Mouse (Mus musculus) NIH3T3 (cell line): ENCODE measurements around the gene Sarnp.
A peak's percentile ranks its signal among the peaks of the same experiment; 100 is the strongest.
"Not testable (repeated sequence)": the region's sequence is repeated elsewhere in the genome, so short reads cannot be mapped to it uniquely, and the experiment has no call there.

Experiments used
- DNase-seq: peaks from one replicate; pipeline ENCODE4 v3.0.0-alpha.2; 2012; ENCODE audit warnings: low read depth

Gene Sarnp

GRCm38 (mm10) chr10:128821358-128822056, 4.4 kb downstream of the Sarnp start, which contains the start of gene Ormdl2:
Gene Ormdl2 (minus strand): TSS chr10:128821645.
- DNase-seq, result peak; percentile 100

DNA sequence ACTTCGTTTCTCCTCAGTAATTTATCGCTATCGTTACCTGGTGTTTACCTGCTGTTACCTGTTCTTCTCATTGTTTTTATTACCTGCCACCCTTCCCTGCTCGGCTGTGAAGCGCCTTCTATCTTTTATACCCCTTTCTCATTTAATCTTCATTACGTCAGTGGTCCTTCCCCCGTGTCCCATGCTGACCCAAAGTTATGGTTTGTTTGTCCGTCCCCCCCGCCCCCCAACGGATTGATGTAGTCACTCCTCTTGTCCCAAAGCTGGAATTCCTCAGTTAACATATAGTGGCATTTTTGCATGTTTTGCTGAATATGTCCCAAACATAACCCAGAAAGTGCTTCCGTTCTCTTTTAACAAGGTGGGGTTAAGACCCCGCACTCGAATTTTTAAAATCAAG, 5.0 kb downstream of the Sarnp start:
- peak; percentile 19 for DNase-seq

GRCm38 (mm10) chr10:128823087-128823486, 6.0 kb downstream of the Sarnp start:
- not testable (repeated sequence) for DNase-seq

- no peak for DNase-seq
These were observed 6.7 kb downstream of the Sarnp start for GRCm38 (mm10) chr10:128823821-128824220.

- no peak for DNase-seq
These were observed 20.3 kb downstream of the Sarnp start for GRCm38 (mm10) chr10:128837400-128837799.

GRCm38 (mm10) chr10:128839434-128839833, 22.3 kb downstream of the Sarnp start:
- DNase-seq, result no peak

DNA sequence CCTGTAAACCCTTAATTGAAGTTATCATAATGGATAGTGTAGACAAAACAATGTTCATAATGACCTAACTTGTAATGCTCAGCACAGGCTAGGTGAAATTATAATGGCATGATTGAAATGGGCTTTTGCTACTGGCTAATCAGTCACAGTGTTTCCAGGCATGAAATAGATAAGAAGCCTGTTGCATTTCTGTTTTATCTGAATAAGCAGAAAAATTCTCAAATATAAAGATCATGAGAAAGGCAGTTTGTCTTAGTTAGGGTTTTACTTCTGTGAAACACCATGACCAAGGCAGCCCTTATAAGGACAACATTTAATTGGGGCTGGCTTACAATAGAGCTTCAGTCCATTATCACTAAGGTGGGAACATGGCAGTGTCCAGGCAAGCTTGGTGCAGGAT, 23.5 kb downstream of the Sarnp start:
- DNase-seq, result no peak

DNA sequence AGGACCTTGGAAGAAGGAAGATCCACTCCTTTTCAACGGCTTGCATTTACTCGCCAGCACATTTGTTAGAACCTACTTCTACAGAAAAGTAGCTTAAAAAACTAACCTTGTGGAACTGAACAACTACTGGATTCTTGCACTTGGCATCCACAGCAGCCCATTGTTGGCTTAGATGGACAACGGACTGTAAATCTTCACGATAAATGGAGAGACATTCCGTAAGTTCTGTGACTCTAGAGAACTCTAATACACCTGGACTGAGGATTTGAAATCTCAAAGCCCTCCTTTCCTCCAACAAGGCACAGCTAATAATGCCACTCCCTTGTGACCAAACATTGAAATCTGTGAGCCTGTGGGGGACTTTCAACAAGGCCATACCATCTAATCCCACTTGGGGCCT, 26.1 kb downstream of the Sarnp start:
- no peak for DNase-seq

DNA sequence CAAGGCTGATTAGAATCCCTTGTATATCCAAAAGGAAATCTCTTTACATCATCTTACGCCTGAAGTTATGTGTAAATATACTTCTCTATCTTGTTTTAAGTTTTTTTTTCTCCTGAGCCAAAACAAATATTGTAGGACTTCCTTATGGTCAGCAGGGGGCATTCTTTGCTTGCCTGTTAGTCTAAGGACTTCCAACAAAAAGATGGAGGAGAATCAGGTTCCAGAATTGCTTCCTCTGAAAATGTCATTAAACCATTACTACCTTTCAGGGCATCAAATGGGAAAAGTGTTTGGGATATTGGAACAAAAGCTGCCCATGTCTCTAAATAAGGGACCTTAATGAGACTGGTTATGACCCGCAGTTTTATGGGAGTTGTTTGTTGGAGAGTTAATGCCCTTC, 28.4 kb downstream of the Sarnp start:
- peak; percentile 71 for DNase-seq

DNA sequence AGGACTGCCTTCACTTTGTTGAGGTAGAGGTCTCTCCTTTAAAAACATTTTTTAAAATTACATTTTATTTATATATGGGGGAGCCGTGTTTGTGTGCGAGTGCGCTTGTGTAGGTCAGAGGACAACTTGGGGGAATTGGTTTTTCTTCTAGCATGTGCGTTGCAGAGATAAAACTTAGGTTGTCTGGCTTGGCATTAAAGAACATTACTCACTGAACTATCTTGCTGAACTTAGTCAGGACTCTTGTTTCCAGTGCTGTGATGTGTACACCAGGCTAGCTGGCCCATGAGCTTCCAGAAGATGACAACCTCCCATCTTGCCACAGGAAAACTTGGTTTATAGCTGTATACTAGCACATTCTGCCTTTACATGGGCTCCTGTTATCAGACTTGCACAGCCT, 29.5 kb downstream of the Sarnp start:
- no peak for DNase-seq

DNA sequence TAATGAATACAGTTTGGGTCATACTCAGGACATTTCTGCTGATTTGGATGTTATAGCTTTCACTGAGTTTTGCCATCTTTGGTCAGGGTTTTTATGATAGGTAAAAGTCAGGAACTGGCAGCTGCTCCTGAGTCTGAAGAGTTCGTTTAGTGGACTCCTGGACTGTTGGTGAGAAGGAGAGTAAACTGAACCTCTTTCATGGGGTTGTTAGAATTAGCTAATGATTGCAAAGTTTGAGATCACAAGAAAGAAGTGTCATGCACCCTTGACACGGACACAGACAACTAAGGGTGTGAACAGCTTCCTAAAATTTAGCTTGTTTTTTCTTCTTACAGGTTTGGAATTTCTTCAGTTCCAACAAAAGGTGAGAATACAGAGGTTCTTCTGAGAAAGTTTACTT, 31.3 kb downstream of the Sarnp start:
- no peak for DNase-seq

DNA sequence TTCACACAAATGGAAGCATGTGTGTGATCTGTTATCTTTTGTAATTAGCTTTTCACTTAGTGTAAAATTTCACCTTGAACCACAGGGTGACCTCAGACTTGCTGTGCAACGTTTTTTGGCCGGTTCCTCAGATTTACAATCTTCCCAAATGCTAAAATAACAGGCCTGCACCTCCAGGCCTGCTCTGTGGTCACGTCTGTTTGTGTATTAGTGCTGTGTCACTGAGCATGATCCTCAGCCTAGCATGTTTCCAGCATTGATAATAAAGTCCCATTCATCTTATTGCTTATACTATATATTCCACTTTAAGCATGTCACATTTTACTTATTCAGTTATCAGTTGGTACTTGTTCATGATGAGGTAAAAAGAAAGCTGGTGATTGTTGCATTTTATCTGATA, 33.2 kb downstream of the Sarnp start:
- DNase-seq, result no peak

- DNase-seq, result no peak
These were observed 44.0 kb downstream of the Sarnp start for GRCm38 (mm10) chr10:128861176-128861575.

GRCm38 (mm10) chr10:128866042-128866441, 48.9 kb downstream of the Sarnp start:
- peak; percentile 57 for DNase-seq

DNA sequence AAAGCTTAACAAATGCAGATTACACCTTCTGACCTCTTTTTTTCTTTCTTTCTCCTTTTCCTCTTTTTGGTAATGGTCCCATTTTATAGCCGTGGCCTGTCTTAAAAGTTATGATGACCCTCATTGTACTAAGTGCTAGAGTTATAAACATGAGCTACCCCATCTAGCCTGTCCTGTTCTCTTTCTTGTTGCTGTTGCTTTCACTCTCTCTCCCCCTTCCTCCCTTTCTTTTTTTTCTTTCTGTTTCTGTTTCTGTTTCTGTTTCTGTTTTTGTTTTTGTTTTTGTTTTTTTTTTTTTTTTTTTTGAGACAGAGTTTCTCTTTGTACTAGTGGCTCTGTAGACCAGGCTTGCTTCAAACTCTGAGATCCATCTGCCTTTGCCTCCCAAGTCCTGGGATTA, 49.4 kb downstream of the Sarnp start:
- DNase-seq, result no peak

DNA sequence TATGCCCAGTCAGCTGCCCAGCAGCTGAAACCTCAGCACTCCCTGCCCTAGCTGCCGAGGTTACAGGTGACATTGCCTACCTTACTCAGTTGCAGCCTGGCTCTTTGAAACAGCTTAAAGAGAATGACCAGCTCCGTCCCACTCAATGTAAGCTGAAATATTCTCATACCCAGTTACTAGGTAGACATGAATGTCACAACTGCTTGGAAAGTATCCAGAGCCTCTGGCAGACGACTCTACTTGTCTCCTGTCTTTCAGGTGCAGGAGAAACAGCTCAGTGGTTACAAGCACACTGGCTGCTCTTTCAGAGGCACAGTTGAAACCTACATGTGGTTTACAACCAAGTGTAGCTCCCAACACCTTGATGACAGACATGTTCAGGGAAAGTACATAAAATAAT, 53.2 kb downstream of the Sarnp start:
- DNase-seq, result no peak

DNA sequence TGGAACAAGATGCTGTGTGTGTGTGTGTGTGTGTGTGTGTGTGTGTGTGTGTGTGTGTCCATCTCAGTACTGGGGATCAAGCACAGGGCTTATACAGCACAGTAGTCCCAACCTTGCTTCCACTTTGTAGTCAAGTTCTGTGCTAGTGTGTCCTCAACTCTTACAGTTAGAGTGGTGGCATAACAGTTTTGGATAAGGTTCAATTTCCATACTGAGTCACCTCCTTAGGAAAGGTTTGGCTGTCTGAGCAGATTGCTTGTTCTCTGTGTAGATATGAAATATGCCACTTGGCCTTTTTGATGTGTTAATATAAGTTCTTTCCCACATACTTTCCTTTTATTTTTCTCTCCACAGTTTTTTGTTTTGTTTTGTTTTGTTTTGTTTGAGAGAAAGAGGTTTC, 61.2 kb downstream of the Sarnp start:
- peak; percentile 70 for DNase-seq

GRCm38 (mm10) chr10:128878811-128879210, 61.7 kb downstream of the Sarnp start:
- no peak for DNase-seq

DNA sequence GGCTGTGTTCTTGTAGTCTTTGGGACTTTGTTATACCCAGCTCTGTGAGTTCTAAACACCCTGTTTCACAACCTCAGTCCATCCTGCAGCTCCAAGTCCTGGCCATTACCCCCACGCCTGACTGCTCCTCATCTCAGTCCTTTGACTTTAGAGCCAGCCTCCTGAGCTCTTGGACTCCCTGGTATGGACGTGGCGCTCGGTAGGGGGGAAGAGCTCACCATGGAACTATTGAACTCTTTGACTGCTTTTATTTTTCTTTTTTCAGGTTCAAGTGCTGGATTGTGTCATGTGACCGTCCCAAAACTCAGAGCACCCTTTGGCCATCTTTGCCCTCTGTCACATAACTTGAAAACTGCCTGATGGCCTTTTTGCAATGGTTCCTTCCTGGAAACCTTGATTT, 64.9 kb downstream of the Sarnp start:
- no peak for DNase-seq

GRCm38 (mm10) chr10:128888941-128889827, 72.1 kb downstream of the Sarnp start:
- no peak for DNase-seq

GRCm38 (mm10) chr10:128889846-128890245, 72.7 kb downstream of the Sarnp start:
- no peak for DNase-seq

GRCm38 (mm10) chr10:128890383-128891295, 73.5 kb downstream of the Sarnp start:
- DNase-seq, result no peak
